Mouse (Mus musculus) gastrocnemius, postnatal 25 days (tissue): ENCODE results near the gene Camkk2. TPM values are rescaled to one million over a fixed set of nuclear protein-coding genes. Genes with fewer than 3 reads are reported as not detected.

Experiments used
- DNase-seq: peaks from one replicate; pipeline ENCODE4 v3.0.0; 2022
- long read RNA-seq, 2 experiments: library from polyadenylated mRNA; stranded (forward); transcript quantifications; one replicate each; pipeline ENCODE4 v2.0.0; 2021
- total RNA-seq, 2 experiments: library from RNA; stranded (reverse); gene quantifications; 1 replicate in 1 of 2; 2 replicates in 1 of 2; pipeline ENCODE4 v1.2.3; 2021

Camkk2 gene
- total RNA-seq, result 1 to 10 TPM; 4.7 to 7.5 TPM
- long read RNA-seq, experiment 1, partial matches to known transcripts, result 1 of 2 reads
- long read RNA-seq, experiment 1, other reads (novel, unspliced or antisense), result 0 of 2 reads
- long read RNA-seq, experiment 2, partial matches to known transcripts, result 1 of 1 reads
- long read RNA-seq, experiment 2, other reads (novel, unspliced or antisense), result 0 of 1 reads

DNA sequence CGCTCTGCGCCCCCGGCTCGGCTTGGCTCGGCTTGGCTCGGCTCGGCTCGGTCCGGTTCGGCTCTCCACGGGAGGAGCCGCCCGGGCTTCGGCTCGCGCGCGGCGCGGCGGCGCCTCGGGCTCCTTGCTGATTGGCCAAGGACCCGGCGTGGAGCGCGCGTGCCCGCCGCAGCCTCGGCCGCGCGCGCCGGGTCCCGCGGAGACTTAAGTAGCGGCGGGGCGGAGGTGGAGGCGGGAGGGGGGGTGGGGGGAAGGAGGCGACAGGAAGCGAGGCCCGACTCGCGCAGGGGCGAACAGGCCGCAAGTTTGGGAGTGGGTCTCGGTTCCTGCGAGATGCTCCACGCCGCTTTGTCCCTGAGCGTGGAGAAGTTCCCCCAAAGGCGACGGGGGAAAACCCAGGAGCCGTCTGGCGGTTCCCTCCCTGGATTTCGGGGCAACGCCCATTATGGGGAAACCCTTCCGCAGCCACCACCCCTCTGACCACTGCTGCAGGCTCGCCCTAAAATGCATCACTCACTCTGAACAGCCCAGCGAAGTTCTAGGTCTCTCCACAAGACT is at the start of gene Camkk2:
Camkk2 (minus strand) TSS at position 133 of the 558 bp plus-strand sequence.
- peak; percentile 85 for DNase-seq

GRCm38 (mm10) chr5:122825099-122825498 is 45.9 kb upstream of the Camkk2 start:
- no peak for DNase-seq

- DNase-seq, result no peak
Observed at GRCm38 (mm10) chr5:122824450-122824849, 45.2 kb upstream of the Camkk2 start.

DNA sequence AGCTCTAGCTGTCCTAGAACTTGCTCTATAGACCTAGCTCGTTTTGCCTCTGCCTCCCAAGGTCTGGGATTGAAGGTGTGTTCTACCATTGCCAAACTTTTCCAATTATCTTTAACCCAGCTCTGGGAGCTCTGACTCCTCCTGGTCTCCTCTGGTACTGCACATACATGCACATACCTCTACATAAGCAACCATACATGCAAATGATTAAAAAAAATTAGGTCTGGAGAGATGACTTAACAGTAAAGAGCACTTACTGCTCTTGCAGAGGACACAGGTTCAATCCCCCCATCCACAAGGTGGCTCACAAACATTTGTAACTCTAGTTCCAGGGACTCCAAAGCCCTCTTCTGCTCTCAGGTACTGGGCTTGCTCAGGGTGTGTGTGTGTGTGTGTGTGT is 44.8 kb upstream of the Camkk2 start:
- DNase-seq, result no peak

DNA sequence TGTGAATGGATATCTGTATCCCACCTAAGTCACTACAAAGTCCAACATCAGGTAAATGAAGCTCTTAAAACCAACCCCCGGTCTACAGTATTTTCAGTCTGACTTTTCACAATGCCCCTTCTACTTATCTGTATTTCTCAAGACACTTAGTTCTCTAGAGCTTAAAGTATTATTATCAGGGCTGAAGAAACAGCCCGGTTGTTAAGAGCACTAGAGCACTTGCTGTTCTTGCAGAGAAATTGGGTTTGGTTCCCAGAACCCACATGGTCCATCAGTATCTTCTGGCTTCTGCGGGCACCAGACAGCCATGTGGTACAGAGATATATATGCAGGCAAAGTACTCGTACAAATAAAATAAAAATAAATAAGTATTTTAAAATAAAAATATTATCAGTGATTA is 43.2 kb upstream of the Camkk2 start:
- no peak for DNase-seq

GRCm38 (mm10) chr5:122821524-122821885 is 42.3 kb upstream of the Camkk2 start:
- no peak for DNase-seq

GRCm38 (mm10) chr5:122820777-122821523 is 41.7 kb upstream of the Camkk2 start, which contains the start of gene Anapc5:
TSS of gene Anapc5 (minus strand) at chr5:122821339.
- DNase-seq, result peak; percentile 95

DNA sequence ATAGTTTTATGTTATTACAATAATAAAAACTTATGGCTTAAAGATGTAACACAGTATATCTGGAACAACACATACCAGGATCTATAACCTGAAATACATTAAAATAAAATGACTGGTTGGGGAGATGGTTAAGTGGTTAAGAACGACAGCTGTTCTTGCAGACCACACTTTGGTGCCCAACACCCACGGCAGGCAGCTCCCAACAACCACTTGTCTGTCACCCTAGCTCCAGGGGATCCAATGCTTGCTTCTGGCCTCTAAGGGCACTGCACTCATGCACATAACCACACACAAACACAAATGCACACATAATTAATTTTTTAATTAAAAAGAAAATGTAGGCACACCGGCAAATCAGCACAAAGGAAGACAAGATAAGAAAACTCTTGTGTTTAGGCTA is 33.5 kb upstream of the Camkk2 start:
- no peak for DNase-seq

DNA sequence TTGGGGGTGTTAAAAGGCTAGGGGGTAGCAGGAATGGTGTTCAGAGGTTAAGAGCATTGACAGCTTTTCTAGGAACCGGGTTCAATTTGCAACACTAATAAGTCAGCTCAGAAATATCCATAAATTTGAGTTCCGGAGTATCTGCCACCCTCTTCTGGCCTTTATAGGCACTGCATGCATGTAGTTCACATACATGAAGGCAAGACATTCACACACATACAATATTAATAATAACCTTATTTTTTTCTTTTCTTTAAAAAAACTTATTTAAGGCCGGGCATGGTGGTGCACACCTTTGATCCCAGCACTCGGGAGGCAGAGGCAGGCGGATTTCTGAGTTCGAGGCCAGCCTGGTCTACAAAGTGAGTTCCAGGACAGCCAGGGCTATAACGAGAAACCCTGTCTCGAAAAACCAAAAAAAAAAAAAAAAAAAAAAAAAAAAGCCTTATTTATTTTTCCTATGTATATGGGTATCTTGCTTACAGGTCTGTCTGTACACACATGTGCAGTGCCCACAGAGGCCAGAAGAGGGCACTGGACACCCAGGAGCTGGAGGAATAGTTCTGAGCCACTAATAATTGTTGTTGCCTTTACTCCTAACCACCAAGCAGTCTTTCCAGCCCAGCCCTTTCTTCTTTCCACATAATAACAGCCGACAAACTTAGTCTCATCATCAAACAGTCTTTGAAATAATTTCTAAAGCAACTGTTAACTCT is 32.3 kb upstream of the Camkk2 start:
- no peak for DNase-seq

DNA sequence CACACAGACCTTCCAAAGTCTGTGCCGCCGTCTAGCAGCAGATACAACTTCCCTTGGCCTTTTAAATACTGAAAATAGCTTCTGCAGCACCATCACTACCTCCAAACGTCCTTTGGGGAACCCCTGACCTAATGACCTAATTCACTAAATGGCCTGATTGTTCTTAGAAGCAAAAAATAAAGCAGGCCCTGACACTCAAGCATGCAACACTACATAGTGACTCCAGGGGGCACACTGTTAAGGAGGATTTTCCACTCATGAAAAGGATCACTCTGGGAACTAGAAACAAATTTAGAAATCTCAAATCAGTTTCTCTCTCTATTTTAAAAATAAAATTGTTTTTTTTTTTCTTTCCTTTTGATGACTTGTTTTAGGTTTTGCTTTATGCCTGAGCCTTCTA is 26.3 kb upstream of the Camkk2 start:
- DNase-seq, result no peak

- DNase-seq, result no peak
Observed at GRCm38 (mm10) chr5:122802706-122803105, 23.5 kb upstream of the Camkk2 start.

DNA sequence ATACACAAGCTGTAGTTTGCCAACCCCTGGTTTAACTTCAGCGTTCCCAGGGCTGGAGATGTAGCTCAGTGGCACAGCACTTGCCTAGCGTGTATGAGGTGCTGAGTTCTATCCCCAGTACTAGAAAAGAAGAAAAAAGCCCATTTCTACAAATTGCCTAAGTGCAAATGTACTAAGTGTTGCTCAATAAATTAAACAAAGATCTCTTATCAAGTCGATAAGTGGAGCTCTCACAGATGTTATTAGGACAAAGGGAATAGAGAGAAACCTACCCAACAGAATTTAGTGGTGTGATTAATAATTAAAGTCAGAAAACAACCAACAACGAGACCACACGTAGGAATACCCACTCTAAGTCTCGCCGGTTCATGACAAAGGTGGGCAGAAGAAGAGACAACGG is 22.5 kb upstream of the Camkk2 start:
- no peak for DNase-seq

DNA sequence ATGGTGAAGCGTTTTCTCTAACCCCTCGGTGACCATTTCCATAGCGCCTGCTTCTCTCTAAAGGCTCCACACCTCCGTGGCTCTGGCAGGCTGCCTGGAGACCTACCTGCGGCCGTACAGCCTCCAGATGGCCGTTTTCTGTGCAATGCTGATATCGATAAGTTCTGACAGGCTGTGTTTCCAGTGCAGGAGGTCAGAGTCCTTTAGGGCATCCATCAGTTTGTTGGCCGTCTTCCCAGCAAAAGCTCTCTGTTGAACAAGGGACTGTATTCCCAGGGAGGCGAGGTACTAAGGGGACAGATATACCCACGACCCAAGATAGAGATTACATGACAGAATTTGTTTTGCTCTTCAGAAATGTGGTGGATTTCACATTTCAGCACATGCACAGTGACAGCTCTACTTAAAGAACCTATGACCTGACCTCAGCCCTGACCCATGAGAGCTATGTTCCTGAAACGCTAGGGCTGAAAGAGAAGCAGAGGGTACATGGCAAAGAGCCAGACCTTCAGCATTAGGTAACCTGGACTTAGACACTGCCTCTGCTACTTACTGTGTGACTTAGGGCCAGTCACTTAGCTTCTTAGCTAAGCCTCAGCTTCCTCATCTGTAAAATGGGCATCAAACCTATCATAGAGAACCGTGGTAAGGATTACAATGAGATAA is 21.3 kb upstream of the Camkk2 start:
- DNase-seq, result no peak

DNA sequence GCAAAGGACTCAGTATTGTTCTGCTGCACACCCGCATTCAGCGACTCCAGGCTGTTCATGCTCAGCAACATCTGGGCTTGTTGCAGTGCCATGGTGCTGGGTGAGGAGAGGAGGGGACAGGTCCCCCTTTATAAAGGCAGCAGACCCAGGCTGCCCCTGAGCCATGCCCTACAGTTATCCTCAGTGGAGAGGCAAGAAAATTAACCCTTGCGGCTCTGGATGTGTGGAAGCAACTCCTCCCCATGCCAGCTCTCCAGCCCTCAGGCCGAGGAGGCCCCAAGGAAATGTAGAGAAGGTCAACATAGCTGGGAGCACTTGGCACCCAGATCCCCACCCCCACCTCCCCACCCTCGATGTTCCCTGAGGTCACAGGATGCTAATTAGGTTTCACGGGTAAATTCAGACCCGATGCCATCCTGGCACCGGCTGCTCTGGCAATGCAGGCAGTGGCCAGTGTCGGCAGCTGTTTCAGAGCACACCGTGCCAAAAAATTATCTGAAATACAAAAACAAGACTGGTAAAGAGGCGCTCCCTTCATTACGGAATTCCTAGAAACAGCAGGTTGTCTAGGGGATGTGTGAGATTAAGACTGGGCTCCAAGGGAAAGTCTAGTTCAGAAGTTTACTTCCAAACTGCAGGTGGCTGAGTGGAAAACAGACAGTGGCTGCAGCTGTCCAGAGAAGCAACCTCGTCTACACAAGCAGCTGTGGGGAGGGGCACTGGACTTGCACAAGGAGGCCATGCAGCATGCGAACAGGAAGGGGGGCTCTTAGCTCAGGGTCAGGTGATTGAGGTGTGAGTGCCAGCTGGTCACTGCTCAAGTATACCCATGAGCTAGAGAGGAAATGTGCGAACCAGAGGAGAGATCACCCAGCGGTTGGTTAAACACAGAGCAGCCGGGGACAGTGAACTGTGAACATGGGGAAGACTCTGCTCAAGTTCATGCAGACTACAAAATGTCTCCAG is 20.5 kb upstream of the Camkk2 start:
- peak; percentile 20 for DNase-seq

- no peak for DNase-seq
Observed at GRCm38 (mm10) chr5:122798557-122799378, 19.6 kb upstream of the Camkk2 start.

GRCm38 (mm10) chr5:122797866-122798265 is 18.7 kb upstream of the Camkk2 start:
- no peak for DNase-seq

- DNase-seq, result no peak
Observed at GRCm38 (mm10) chr5:122788696-122789095, 9.5 kb upstream of the Camkk2 start.

- no peak for DNase-seq
Observed at GRCm38 (mm10) chr5:122786035-122786819, 7.0 kb upstream of the Camkk2 start.

GRCm38 (mm10) chr5:122783726-122784406 is 4.7 kb upstream of the Camkk2 start:
- DNase-seq, result no peak
